Mouse (Mus musculus) ES-E14 (cell line): Measurements from ENCODE around the gene Kcnmb3. TPM values are rescaled to one million over a fixed set of nuclear protein-coding genes. Genes with fewer than 3 reads are reported as not detected.
A peak's percentile ranks its signal among the peaks of the same experiment; 100 is the strongest.

ENCODE experiments used
- DNase-seq: peaks from one replicate; pipeline ENCODE4 v3.0.0-alpha.2; 2013; ENCODE audit warnings: low read depth, low spot score
- H3K27ac ChIP-seq: 2 replicates; pipeline ENCODE4 v1.5.1; 2012; ENCODE audit warnings: low read depth, mild to moderate bottlenecking, low read length, moderate library complexity, mixed read lengths; ENCODE audit not compliant: poor library complexity, insufficient read depth, severe bottlenecking
- H3K36me3 ChIP-seq: 2 replicates; pipeline ENCODE4 v1.6.1; 2012; ENCODE audit warnings: mild to moderate bottlenecking, low read length, moderate library complexity, mixed read lengths; ENCODE audit not compliant: control insufficient read depth, poor library complexity, insufficient read depth, severe bottlenecking
- H3K4me1 ChIP-seq, 2 experiments: fragments of 150-350 bp in 1 of 2; sonication (generic) in 1 of 2; 2 replicates each; pipeline ENCODE4 v1.6.1; 2012; ENCODE audit warnings: low read length in 2 of 2, mild to moderate bottlenecking in 1 of 2, mixed read lengths in 1 of 2; ENCODE audit not compliant: control insufficient read depth in 2 of 2, insufficient read depth in 2 of 2, poor library complexity in 1 of 2
- H3K4me3 ChIP-seq, 2 experiments: fragments of 150-350 bp in 1 of 2; sonication (generic) in 1 of 2; 2 replicates each; pipeline ENCODE4 v1.5.1; 2012; ENCODE audit warnings: low read length in 2 of 2, low read depth in 1 of 2, mild to moderate bottlenecking in 1 of 2, mixed read lengths in 1 of 2; ENCODE audit not compliant: insufficient read depth in 1 of 2, poor library complexity in 1 of 2, severe bottlenecking in 1 of 2
- H3K9ac ChIP-seq: 2 replicates; pipeline ENCODE4 v1.6.1; 2012; ENCODE audit warnings: low read depth, mild to moderate bottlenecking, low read length, mixed read lengths; ENCODE audit not compliant: poor library complexity, insufficient read depth, severe bottlenecking
- H3K9me3 ChIP-seq: fragments of 150-350 bp; sonication (generic); 2 replicates; pipeline ENCODE4 v1.6.1; 2012; ENCODE audit warnings: low read depth, mild to moderate bottlenecking, low read length; ENCODE audit not compliant: control insufficient read depth, insufficient read depth
- CHD2 ChIP-seq: IDR thresholded peaks from 2 replicates; pipeline ENCODE4 v1.6.1; 2014; ENCODE audit warnings: mild to moderate bottlenecking, low read depth, low read length, inconsistent platforms
- HCFC1 ChIP-seq: IDR thresholded peaks from 2 replicates; pipeline ENCODE4 v1.6.1; 2012; ENCODE audit warnings: low read length, inconsistent platforms, borderline replicate concordance; ENCODE audit not compliant: insufficient read depth
- MAFK ChIP-seq: IDR thresholded peaks from 2 replicates; pipeline ENCODE4 v1.6.1; 2014; ENCODE audit warnings: mild to moderate bottlenecking, low read depth, low read length, inconsistent platforms; ENCODE audit not compliant: insufficient read depth
- ZC3H11A ChIP-seq: IDR thresholded peaks from 2 replicates; pipeline ENCODE4 v1.6.1; 2012; ENCODE audit warnings: low read depth, mild to moderate bottlenecking, inconsistent platforms, low read length, borderline replicate concordance
- ZNF384 ChIP-seq: IDR thresholded peaks from 2 replicates; pipeline ENCODE4 v1.6.1; 2012; ENCODE audit warnings: low read depth, low read length, inconsistent platforms
- in situ Hi-C, 2 experiments: fragments of 600-800 bp; cut with MboI; formaldehyde crosslinking; loops; one replicate each; pipeline ENCODE4 v1.15.1; 2025; ENCODE audit warnings: low sequenced_read_pairs in 2 of 2, inconsistent platforms in 1 of 2; ENCODE audit not compliant: unreplicated experiment in 2 of 2
- total RNA-seq: library from RNA; depleted of rRNA; stranded (reverse); fragments of 300-350 nt; gene quantifications from 2 replicates; pipeline ENCODE4 v1.2.3, GENCODE M21; 2012

Gene Kcnmb3
- total RNA-seq, 1 experiment = 0.13 TPM

DNA sequence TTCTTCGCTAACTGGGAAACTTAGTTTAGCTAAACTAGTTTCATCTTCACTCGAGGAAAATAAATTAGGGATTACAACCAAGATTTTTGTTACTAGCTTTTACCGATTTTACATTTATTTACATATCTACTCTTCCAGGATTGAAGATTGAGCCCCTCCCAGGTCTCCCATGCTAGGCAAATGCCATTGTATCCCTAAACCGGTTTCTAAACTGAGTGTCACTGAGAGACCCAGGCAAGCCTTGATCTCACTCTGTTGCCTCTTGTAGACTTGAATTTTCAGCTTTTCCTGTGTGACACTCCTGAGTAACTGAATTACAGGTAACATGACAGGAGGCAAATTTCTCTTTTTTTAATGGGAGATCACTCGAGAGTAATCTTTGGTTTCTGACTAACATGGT, 38.0 kb upstream of the Kcnmb3 start:
- H3K9me3 ChIP-seq = peaks cover 3% of the 10 kb centered on the region; the same call in 1 of the 2 replicates
- peaks cover 6% of the 10 kb centered on the region for H3K36me3 ChIP-seq
- peak overlapping the region; percentile 71 to 89 for H3K4me3 ChIP-seq
- in situ Hi-C loops = no loop called here
- no peak for TF ChIP-seq MAFK
- TF ChIP-seq CHD2 = no peak
- TF ChIP-seq HCFC1 = no peak
- no peak for TF ChIP-seq ZC3H11A
- no peak for TF ChIP-seq ZNF384
- no peak overlapping the region for H3K27ac ChIP-seq
- H3K4me1 ChIP-seq = peaks cover 0 to 3% of the 10 kb centered on the region in 2 experiments; a peak in 3 of 4 replicates
- no peak overlapping the region for H3K9ac ChIP-seq
- DNase-seq = no peak

GRCm38 (mm10) chr3:32529303-32529898, 37.4 kb upstream of the Kcnmb3 start, which contains the start of gene Mfn1:
TSS of gene Mfn1 (plus strand) at chr3:32529465.
- no peak for TF ChIP-seq ZNF384
- peak; percentile 80 for TF ChIP-seq HCFC1
- in situ Hi-C loops = no loop called here
- Histone ChIP-seq H3K36me3 (peaks cover 6% of the 10 kb centered on the region), H3K4me3 (peak within 1 kb of the TSS; percentile 71 to 89), H3K9me3 (peaks cover 3% of the 10 kb centered on the region; the same call in 1 of the 2 replicates), H3K27ac (no peak within 1 kb of the TSS), H3K9ac (peak within 1 kb of the TSS; percentile 69), H3K4me1 (peaks cover 0 to 3% of the 10 kb centered on the region in 2 experiments; a peak in 3 of 4 replicates)
- peak; percentile 95 for DNase-seq

DNA sequence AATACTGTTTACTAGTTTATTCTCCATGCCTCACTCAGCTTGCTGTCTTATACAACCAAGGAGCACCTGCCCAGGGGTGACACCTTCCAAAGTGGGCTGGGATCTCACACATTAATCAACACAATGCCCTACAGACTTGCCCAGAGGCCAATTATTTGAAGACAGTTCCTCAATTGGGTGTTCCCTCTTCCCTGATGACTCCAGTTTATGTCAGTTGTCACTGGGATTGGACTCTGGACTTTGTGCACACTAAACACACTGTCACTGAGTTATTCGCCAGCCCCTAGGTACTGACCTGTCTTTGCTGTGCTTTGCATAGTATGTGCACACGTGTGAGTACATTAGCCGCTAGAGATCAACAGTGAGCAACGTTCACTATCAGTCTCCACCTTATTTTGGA, 35.1 kb upstream of the Kcnmb3 start:
- in situ Hi-C loops = no loop called here
- TF ChIP-seq ZNF384 (no peak), HCFC1 (no peak)
- peaks cover 0 to 2% of the 10 kb centered on the region in 2 experiments; a peak in 3 of 4 replicates for H3K4me1 ChIP-seq
- no peak for DNase-seq
- H3K36me3 ChIP-seq = peaks cover 3% of the 10 kb centered on the region
- no peak overlapping the region for H3K9ac ChIP-seq
- peaks cover 3% of the 10 kb centered on the region; the same call in 1 of the 2 replicates for H3K9me3 ChIP-seq
- H3K4me3 ChIP-seq = no peak overlapping the region
- H3K27ac ChIP-seq = no peak overlapping the region

DNA sequence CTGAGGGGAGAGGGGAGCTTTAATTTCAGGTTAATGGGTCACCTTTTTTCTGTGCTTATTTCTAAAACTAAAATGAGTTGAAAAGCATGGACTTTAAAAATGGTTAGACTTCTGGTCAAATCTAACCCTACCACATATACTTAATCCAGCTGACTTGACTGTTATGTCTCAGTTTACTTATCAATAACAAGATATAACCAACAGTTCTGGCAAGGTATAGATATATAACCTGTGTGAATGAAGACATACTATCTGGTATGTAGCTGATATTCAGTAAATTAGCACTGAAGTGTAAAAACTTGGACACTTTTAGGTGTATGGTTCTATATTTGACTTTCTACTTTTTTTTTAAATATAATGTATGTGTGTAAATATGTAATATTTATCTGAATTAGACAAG, 21.5 kb upstream of the Kcnmb3 start:
- in situ Hi-C loops = no loop called here
- Histone ChIP-seq H3K9me3 (no peaks in the 10 kb centered on the region), H3K4me1 (no peaks in the 10 kb centered on the region; a peak in 1 of 4 replicates), H3K36me3 (peaks cover 18% of the 10 kb centered on the region), H3K4me3 (no peak overlapping the region), H3K27ac (no peak overlapping the region), H3K9ac (no peak overlapping the region)
- TF ChIP-seq ZC3H11A (no peak), CHD2 (no peak), ZNF384 (no peak), MAFK (no peak)
- no peak for DNase-seq

GRCm38 (mm10) chr3:32512686-32513284, 20.8 kb upstream of the Kcnmb3 start:
- no peak for TF ChIP-seq CHD2
- no peak for TF ChIP-seq HCFC1
- TF ChIP-seq MAFK = no peak
- no peak for TF ChIP-seq ZC3H11A
- TF ChIP-seq ZNF384 = no peak
- Histone ChIP-seq H3K36me3 (peaks cover 18% of the 10 kb centered on the region), H3K27ac (no peak overlapping the region), H3K9ac (no peak overlapping the region), H3K4me3 (no peak overlapping the region), H3K4me1 (no peaks in the 10 kb centered on the region; a peak in 1 of 4 replicates), H3K9me3 (no peaks in the 10 kb centered on the region)
- no peak for DNase-seq
- in situ Hi-C loops = no loop called here
